Mouse (Mus musculus): ENCODE data around the gene Lrrc17.
"Not testable (repeated sequence)": the region's sequence is repeated elsewhere in the genome, so short reads cannot be mapped to it uniquely, and the experiment has no call there.

Lrrc17 gene

GRCm38 (mm10) chr5:21542226-21542625, 1.1 kb upstream of the Lrrc17 start:
- DNase-seq = no peak

DNA sequence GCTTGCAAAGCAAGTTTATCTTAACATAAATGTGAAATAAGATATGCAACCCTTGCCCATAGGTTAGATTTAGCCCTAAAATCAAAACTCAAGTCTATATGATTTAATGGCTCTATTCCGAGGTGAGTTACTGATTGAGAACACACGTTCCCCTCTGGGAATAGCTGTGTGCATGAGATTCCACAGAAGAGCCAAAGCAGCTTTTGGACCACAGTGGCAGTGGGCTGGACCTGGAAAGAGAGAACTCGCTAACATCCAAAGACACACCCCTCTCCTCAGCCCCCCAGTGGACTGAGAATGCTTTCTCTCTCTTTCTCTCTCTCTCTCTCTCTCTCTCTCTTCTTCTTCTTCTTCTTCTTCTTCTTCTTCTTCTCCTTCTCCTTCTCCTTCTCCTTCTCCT, 1.5 kb downstream of the Lrrc17 start:
- DNase-seq = peak; percentile 51

GRCm38 (mm10) chr5:21545227-21545626, 1.9 kb downstream of the Lrrc17 start:
- no peak for DNase-seq

- no peak for DNase-seq
Observed at GRCm38 (mm10) chr5:21545786-21546185, 2.4 kb downstream of the Lrrc17 start.

GRCm38 (mm10) chr5:21547005-21547404, 3.6 kb downstream of the Lrrc17 start:
- no peak for DNase-seq

- no peak for DNase-seq
Observed at GRCm38 (mm10) chr5:21553685-21554084, 10.3 kb downstream of the Lrrc17 start.

DNA sequence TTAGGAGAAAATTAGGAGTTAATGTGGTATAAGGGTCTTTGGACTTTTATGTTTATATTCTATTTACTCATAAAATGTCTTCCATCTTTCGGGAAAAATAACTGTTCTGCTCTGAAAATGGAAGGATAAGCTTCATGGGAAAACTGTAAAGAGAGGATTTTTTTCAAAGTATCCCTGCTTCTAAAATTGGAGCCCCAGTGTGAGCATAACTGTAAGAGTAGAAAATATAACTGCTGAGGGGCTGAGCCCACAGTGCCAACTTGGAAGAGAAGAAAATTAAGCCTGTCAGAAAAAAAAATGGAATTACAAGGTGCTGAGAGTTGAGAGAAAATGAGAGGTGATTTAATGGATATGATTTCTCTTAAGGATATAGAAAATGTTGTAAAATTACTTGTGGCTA, 11.4 kb downstream of the Lrrc17 start:
- no peak for DNase-seq

DNA sequence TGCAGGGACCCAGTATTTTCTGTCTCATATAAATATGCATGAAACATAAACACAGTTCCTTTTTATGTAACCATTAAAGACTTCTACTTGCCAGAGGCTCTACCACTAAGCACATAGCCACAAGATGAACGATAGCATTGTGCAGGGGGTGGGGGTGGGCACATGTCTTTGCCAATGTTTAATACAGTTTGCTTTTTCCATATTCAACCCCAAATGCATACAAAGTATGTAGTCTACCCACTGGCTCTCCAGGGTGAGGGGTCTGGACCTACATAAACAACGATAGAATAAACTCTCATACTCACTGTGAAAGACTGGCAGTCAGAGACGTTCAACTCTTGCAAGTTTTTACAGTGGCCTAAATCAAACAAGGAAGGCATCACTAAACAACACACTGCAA, 13.1 kb downstream of the Lrrc17 start:
- no peak for DNase-seq

GRCm38 (mm10) chr5:21563936-21564335, 20.6 kb downstream of the Lrrc17 start:
- peak; percentile 58 for DNase-seq

- DNase-seq = no peak
Observed at GRCm38 (mm10) chr5:21565392-21566065, 22.2 kb downstream of the Lrrc17 start.

GRCm38 (mm10) chr5:21567784-21568183, 24.4 kb downstream of the Lrrc17 start:
- DNase-seq = no peak

DNA sequence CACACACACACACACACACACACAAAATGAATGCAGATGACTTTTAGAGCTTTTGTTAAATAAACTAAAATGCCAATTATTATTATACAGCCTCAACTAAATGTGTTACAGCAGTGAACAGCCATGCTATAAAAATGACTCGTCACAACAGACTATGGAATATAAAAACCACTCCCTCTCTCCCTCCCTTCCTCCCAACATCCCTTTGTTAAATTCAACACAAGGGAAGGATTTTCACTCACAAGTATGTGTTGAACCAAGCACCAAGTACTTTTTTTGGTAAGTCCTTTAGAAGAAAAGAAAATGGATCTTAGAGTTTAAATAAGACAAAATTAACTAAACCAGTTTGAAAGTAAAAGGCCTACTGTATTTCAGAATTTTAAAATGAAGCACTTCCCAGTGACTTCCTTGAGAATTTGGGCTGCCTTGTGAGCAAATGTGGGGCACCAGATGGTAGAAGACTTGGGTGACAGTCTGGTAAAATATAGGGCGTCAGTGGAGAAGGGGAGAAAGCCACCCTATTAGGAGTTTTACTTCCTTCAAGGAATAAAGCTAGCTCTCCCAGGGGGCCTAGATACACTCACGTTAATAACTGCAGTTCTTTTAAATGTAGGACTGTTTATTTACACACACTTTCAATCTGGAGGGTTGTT, 29.5 kb downstream of the Lrrc17 start:
- no peak for DNase-seq

DNA sequence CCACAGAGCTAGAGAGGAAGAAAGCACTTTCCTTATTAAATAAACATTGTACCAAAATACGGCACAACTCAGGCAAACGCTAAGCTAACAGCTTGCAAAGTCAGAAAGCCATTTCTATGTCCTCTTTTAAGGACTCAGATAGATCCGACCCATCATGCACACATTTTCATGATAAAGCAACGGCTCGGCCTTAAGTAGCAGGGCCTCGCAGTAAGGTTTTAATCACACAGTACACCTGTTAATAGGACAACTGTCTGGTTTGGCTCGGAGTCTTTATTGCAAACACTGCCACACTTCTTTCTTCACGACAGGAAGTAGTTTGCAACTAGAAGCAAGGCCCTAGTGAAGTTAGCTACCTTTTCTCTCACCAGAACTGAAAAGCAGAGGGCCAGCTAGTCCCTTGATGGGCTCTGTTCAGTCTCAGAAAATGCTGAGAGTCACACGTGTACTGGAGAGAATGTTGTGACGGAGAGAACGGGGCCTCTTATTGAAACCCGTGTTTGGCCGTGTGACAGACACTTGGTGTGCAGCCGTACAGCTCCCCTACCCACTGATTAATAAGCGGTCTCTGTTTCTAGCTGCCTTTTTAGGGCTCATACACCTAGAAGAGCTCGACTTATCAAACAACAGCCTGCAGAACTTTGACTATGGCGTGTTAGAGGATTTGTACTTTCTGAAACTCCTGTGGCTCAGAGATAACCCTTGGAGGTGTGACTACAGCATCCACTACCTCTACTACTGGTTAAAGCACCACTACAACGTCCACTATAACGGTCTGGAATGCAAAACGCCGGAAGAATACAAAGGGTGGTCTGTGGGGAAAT, 31.2 kb downstream of the Lrrc17 start:
- DNase-seq = no peak

- no peak for DNase-seq
Observed at GRCm38 (mm10) chr5:21575210-21575550, 31.8 kb downstream of the Lrrc17 start.

GRCm38 (mm10) chr5:21578136-21578535, 34.8 kb downstream of the Lrrc17 start:
- DNase-seq = no peak

GRCm38 (mm10) chr5:21586763-21587162, 43.4 kb downstream of the Lrrc17 start:
- DNase-seq = peak; percentile 69

DNA sequence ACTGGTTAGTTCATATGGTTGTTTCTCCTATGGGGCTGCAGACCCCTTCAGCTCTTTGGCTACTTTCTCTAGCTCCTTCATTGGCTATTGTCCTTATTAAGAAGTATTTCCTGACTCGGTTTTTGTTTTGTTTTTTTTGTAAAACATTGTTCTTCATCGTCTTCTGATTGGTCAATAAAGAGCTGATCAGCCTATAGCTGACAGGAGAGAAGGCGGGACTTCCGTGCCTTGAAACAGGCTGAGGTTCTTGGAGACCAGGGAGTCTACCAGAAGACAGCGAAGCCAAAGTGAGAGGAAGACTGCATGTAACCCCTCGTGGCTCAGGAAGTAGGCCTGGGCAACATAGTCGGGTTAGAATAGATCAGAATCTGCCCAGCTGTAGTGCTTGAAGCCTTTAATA, 44.3 kb downstream of the Lrrc17 start:
- no peak for DNase-seq

GRCm38 (mm10) chr5:21588220-21588619, 44.9 kb downstream of the Lrrc17 start:
- no peak for DNase-seq

- DNase-seq = no peak
Observed at GRCm38 (mm10) chr5:21592106-21592505, 48.7 kb downstream of the Lrrc17 start.

- DNase-seq = no peak
Observed at GRCm38 (mm10) chr5:21593201-21593709, 49.9 kb downstream of the Lrrc17 start.

DNA sequence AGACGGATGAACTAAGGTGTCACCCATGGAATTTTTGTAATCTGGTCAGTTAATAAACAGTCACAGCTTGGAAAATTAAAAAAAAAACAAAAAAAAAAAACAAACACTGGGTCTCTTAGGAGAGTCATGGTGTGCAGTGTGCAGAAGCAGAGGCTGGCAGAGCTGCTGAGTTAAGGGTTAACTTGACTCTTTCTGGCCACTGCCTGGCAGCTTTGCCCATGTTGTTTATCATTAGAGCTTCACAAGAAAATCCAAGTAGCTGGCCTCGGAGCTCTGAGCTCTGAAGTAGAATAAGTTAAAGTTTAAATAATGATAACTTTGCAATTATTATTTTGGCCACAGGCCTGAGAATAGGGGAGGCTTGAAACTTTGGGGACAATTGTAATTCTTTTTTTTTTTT, 56.2 kb downstream of the Lrrc17 start:
- not testable (repeated sequence) for DNase-seq

GRCm38 (mm10) chr5:21599961-21600360, 56.6 kb downstream of the Lrrc17 start:
- DNase-seq = no peak

DNA sequence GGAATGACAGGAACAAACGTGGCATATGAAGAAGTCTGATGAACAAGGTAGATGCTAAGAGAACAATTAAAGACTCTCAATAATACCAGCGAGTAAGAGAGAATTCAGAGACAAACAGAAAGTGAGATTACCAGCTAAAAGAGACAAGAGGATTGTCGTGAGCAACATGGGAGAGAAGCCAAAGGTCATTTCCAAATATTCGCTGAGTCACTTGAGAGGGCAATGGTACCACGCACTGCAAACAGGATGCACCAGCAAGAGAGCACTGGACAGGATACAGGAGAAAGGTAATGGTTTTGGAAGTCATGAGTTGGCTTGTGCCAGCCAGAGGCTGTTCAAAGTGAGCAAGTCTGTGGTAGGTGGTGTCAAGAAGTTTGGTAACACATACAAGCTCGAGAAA, 62.6 kb downstream of the Lrrc17 start:
- no peak for DNase-seq
